Mouse (Mus musculus) olfactory bulb, adult 2 months (tissue): Measurements from ENCODE around the gene Jazf1.

Experiments
- CTCF ChIP-seq: fragments of 200-500 bp; IDR thresholded peaks from 2 replicates; pipeline ENCODE4 v1.5.1; 2012; ENCODE audit warnings: low read depth, mild to moderate bottlenecking, low read length, moderate library complexity; ENCODE audit not compliant: insufficient read depth
- POLR2A ChIP-seq: fragments of 200-500 bp; IDR thresholded peaks from 2 replicates; pipeline ENCODE4 v1.6.1; 2012; ENCODE audit warnings: mild to moderate bottlenecking, low read depth, low read length, moderate library complexity; ENCODE audit not compliant: insufficient read depth

DNA sequence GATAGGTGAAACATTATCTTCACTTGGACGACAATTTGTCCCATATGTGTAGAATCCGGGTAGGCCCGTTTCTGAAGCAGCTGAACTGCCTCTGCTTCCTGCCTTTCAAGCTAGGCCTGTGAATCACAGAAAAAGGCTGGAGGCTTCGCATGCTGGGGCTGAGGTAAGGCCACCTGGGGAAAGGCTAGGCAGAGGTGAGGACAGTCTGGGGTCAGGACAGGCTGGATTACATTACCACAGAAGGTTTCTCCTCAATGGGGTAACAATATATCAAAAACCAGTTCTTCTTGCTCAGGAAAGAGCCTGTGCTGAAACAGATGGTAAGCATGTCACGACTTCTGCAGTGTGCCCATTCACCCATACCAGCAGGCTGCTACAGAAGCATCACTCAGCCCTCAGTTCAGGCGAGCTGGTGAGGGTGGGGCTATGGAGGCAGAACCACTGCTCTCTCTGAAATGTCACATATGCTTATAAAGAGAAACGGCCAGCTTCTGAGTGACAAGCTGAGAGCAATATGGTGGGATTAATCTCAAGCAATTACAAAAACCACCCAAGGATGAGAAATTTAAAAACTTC lies 135.7 kb downstream of the Jazf1 start:
- TF ChIP-seq CTCF (no peak), POLR2A (no peak)
